Mouse (Mus musculus) liver, embryonic 14.5 days (tissue): Measurements from ENCODE around the gene Slc1a5. TPM values are rescaled to one million over a fixed set of nuclear protein-coding genes. Genes with fewer than 3 reads are reported as not detected.

Source experiments
- ATAC-seq: fragments of 200-750 bp; cut with Nextera tagmentation; 2 replicates; pipeline ENCODE4 v1.8.0; 2017; ENCODE audit warnings: moderate number of reproducible peaks, mild to moderate bottlenecking, moderate library complexity; ENCODE audit not compliant: insufficient read depth
- DNase-seq, 3 experiments: peaks; one replicate each; pipeline ENCODE4 v3.0.0-alpha.2; 2012 to 2013; ENCODE audit warnings: low read depth in 3 of 3, low spot score in 3 of 3
- H3K27ac ChIP-seq: fragments of 300-500 bp; sonication (generic); 2 replicates; pipeline ENCODE4 v1.5.1; 2014; ENCODE audit warnings: moderate library complexity, mild to moderate bottlenecking, control low read depth, inconsistent platforms
- H3K27me3 ChIP-seq: fragments of 300-500 bp; sonication (generic); 2 replicates; pipeline ENCODE4 v1.6.1; 2014; ENCODE audit warnings: mild to moderate bottlenecking, low read length, moderate library complexity; ENCODE audit not compliant: control insufficient read depth, insufficient read depth
- H3K36me3 ChIP-seq: fragments of 300-500 bp; sonication (generic); replicated peaks from 2 replicates; pipeline ENCODE4 v1.6.1; 2014; ENCODE audit warnings: low read depth; ENCODE audit not compliant: control insufficient read depth, insufficient read depth
- H3K4me1 ChIP-seq, 2 experiments: fragments of 200-500 bp in 1 of 2; fragments of 300-500 bp in 1 of 2; sonication (generic) in 1 of 2; replicated peaks; 2 replicates each; pipeline ENCODE4 v1.6.1; 2012 to 2014; ENCODE audit warnings: antibody characterized with exemption in 1 of 2, inconsistent platforms in 1 of 2, low read length in 1 of 2; ENCODE audit not compliant: control insufficient read depth in 2 of 2, insufficient read depth in 2 of 2
- H3K4me2 ChIP-seq: fragments of 300-500 bp; sonication (generic); 2 replicates; pipeline ENCODE4 v1.6.1; 2014; ENCODE audit warnings: low read depth, mild to moderate bottlenecking, control low read depth, moderate library complexity
- H3K4me3 ChIP-seq, 2 experiments: fragments of 200-500 bp in 1 of 2; fragments of 300-500 bp in 1 of 2; sonication (generic) in 1 of 2; 2 replicates each; pipeline ENCODE4 v1.5.1; 2012 to 2014; ENCODE audit warnings: low read depth in 2 of 2, low read length in 2 of 2, mild to moderate bottlenecking in 2 of 2, control low read depth in 1 of 2, inconsistent platforms in 1 of 2, moderate library complexity in 1 of 2; ENCODE audit not compliant: insufficient read depth in 1 of 2
- H3K9ac ChIP-seq: fragments of 300-500 bp; sonication (generic); replicated peaks from 2 replicates; pipeline ENCODE4 v1.6.1; 2014; ENCODE audit warnings: mild to moderate bottlenecking, control low read depth, moderate library complexity
- H3K9me3 ChIP-seq: fragments of 300-500 bp; sonication (generic); 2 replicates; pipeline ENCODE4 v1.6.1; 2016; ENCODE audit warnings: low read length, mixed read lengths; ENCODE audit not compliant: control insufficient read depth
- CTCF ChIP-seq: IDR thresholded peaks from 2 replicates; pipeline ENCODE4 v1.5.1; 2016; ENCODE audit warnings: antibody characterized with exemption, low read depth, control low read depth
- EP300 ChIP-seq: IDR thresholded peaks from 2 replicates; pipeline ENCODE4 v1.6.1; 2016; ENCODE audit warnings: antibody characterized with exemption, low read depth
- WGBS: fragments of 180-500 bp; shearing (Covaris S2); extraction: QIAGEN DNeasy Blood & Tissue Kit; methylation state at CpG from one replicate; pipeline ENCODE4 v1.1.7; 2014; ENCODE audit not compliant: insufficient replicate concordance; 5-methylcytosine and 5-hydroxymethylcytosine counted together
- polyA plus RNA-seq, 2 experiments: library from polyadenylated mRNA; depleted of rRNA in 1 of 2; stranded (reverse) in 1 of 2; unstranded in 1 of 2; fragments of >200 nt; fragmentation: Nextera tagmentation in 1 of 2; extraction: Ambion mirVana in 1 of 2; gene quantifications; 2 replicates each; pipeline versions ENCODE4 v1.2.1 to v1.2.3; 2012 to 2014

The Slc1a5 gene
- polyA plus RNA-seq, 2 experiments: 61.7 to 160 TPM

- Histone ChIP-seq H3K4me1 (no peaks in the 10 kb centered on the region), H3K27ac (no peak overlapping the region), H3K9ac (no peak overlapping the region), H3K4me3 (no peak overlapping the region), H3K9me3 (no peaks in the 10 kb centered on the region), H3K4me2 (no peak overlapping the region), H3K36me3 (no peaks in the 10 kb centered on the region), H3K27me3 (no peaks in the 10 kb centered on the region)
- no peak for ATAC-seq
- no peak for DNase-seq
- WGBS: 21% methylated on average over 8 of the region's 8 CpGs
- TF ChIP-seq CTCF (peak; percentile 81), EP300 (no peak)
Observed at GRCm38 (mm10) chr7:16804409-16805028, 23.4 kb downstream of the Slc1a5 start.

GRCm38 (mm10) chr7:16807936-16808335, 26.8 kb downstream of the Slc1a5 start:
- TF ChIP-seq CTCF (peak; percentile 56), EP300 (no peak)
- WGBS: 70% methylated on average over 9 of the region's 9 CpGs
- no peaks in the 10 kb centered on the region for H3K9me3 ChIP-seq
- H3K36me3 ChIP-seq: no peaks in the 10 kb centered on the region
- no peak overlapping the region for H3K4me2 ChIP-seq
- H3K4me1 ChIP-seq: no peaks in the 10 kb centered on the region
- ATAC-seq (no peak), DNase-seq (no peak)
- H3K27ac ChIP-seq: no peak overlapping the region
- H3K4me3 ChIP-seq: no peak overlapping the region
- no peak overlapping the region for H3K9ac ChIP-seq
- peaks cover 20% of the 10 kb centered on the region for H3K27me3 ChIP-seq

- no peak for TF ChIP-seq EP300
- no peak for TF ChIP-seq CTCF
- no peaks in the 10 kb centered on the region for H3K4me1 ChIP-seq
- H3K36me3 ChIP-seq: no peaks in the 10 kb centered on the region
- DNase-seq: no peak
- no peak overlapping the region for H3K27ac ChIP-seq
- WGBS: 77% methylated on average over 9 of the region's 9 CpGs
- no peak overlapping the region for H3K4me2 ChIP-seq
- H3K27me3 ChIP-seq: peaks cover 20% of the 10 kb centered on the region
- no peak for ATAC-seq
- no peak overlapping the region for H3K4me3 ChIP-seq
- H3K9me3 ChIP-seq: no peaks in the 10 kb centered on the region
- no peak overlapping the region for H3K9ac ChIP-seq
Observed at GRCm38 (mm10) chr7:16808647-16809046, 27.5 kb downstream of the Slc1a5 start.

- H3K27ac ChIP-seq: no peak overlapping the region
- H3K36me3 ChIP-seq: no peaks in the 10 kb centered on the region
- WGBS: 19% methylated on average over 10 of the region's 10 CpGs
- H3K9me3 ChIP-seq: no peaks in the 10 kb centered on the region
- DNase-seq (peak; percentile 44 to 60 (median 46)), ATAC-seq (no peak; the same call in 1 of the 2 replicates)
- TF ChIP-seq CTCF (peak; percentile 97), EP300 (no peak)
- peaks cover 20% of the 10 kb centered on the region for H3K27me3 ChIP-seq
- H3K4me1 ChIP-seq: no peaks in the 10 kb centered on the region
- H3K4me2 ChIP-seq: no peak overlapping the region
- no peak overlapping the region for H3K9ac ChIP-seq
- H3K4me3 ChIP-seq: no peak overlapping the region
Observed at GRCm38 (mm10) chr7:16809739-16810138, 28.6 kb downstream of the Slc1a5 start.

GRCm38 (mm10) chr7:16810399-16810919, 29.3 kb downstream of the Slc1a5 start:
- H3K4me1 ChIP-seq: peaks cover 0 to under 1% of the 10 kb centered on the region in 2 experiments; a peak in 1 of 4 replicates
- H3K4me3 ChIP-seq: no peak overlapping the region
- H3K27ac ChIP-seq: no peak overlapping the region
- 58% methylated on average over 28 of the region's 28 CpGs for WGBS
- H3K9ac ChIP-seq: no peak overlapping the region
- no peaks in the 10 kb centered on the region for H3K9me3 ChIP-seq
- TF ChIP-seq CTCF: no peak
- TF ChIP-seq EP300: no peak
- no peak for DNase-seq
- ATAC-seq: no peak
- no peak overlapping the region; the same call in 1 of the 2 replicates for H3K4me2 ChIP-seq
- peaks cover 20% of the 10 kb centered on the region for H3K27me3 ChIP-seq
- no peaks in the 10 kb centered on the region for H3K36me3 ChIP-seq
